Mouse (Mus musculus) lung, postnatal 0 days (tissue): ENCODE data around the gene Esrrg.

ENCODE experiments used
- CTCF ChIP-seq: IDR thresholded peaks from 2 replicates; pipeline ENCODE4 v1.5.1; 2016; ENCODE audit warnings: antibody characterized with exemption, mild to moderate bottlenecking
- EP300 ChIP-seq: IDR thresholded peaks from 2 replicates; pipeline ENCODE4 v1.6.1; 2016; ENCODE audit warnings: antibody characterized with exemption, mild to moderate bottlenecking, control low read depth

GRCm38 (mm10) chr1:188152011-188152410 is 543.4 kb downstream of the Esrrg start:
- no peak for TF ChIP-seq CTCF
- TF ChIP-seq EP300: no peak
